Mouse (Mus musculus) bone marrow macrophage, adult 2 months (primary cell): ENCODE measurements at regions not wholly inside any gene's neighbourhood (a gene's known extent, or its start where the extent isn't known, plus 50 kb on each side); places are given as distances from the start of the nearest gene placed in this dataset.

ENCODE experiments used
- CTCF ChIP-seq: IDR thresholded peaks from 2 replicates; pipeline ENCODE4 v1.5.1; 2012; ENCODE audit warnings: low read depth, mild to moderate bottlenecking, low read length, moderate library complexity
- POLR2A ChIP-seq: IDR thresholded peaks from 2 replicates; pipeline ENCODE4 v1.6.1; 2012; ENCODE audit warnings: mild to moderate bottlenecking, low read depth, low read length, borderline replicate concordance

DNA sequence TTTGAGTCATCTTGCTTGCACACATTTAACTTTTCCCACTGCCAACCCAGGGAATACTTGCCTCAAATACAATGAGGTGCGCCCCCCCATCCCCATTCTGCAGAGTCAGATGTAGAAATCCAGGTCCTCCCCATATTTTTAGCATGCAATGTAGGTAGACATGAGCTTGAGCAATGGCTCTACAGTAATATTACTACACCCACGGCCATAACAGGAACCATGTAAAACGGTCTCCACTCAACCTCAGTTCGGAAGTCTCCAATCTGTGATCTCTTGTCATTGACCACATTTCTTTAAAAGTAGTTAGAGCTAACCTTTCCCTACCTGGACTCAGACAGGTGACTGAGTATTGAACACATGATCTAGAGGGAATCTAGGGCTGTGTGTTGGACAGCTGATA is 82.1 kb downstream of the Sem1 start:
- TF ChIP-seq CTCF (no peak), POLR2A (no peak)
